Mouse (Mus musculus): Measurements from ENCODE around the gene Myo1e. TPM values are rescaled to one million over a fixed set of nuclear protein-coding genes. Genes with fewer than 3 reads are reported as not detected.
"Not testable (repeated sequence)": the region's sequence is repeated elsewhere in the genome, so short reads cannot be mapped to it uniquely, and the experiment has no call there.

The Myo1e gene
- polyA plus RNA-seq, 2 experiments, result 1.1 to 1.8 TPM

GRCm38 (mm10) chr9:70249881-70250681, 42.9 kb downstream of the Myo1e start:
- Histone ChIP-seq H3K9ac (replicated peaks) (no peak overlapping the region), H3K27ac (no peak overlapping the region), H3K9me3 (ENCODE audit: control insufficient read depth, low read length) (no peaks in the 10 kb centered on the region), H3K36me3 (replicated peaks; ENCODE audit: control insufficient read depth, insufficient read depth, low read depth) (no peaks in the 10 kb centered on the region), H3K4me3 (ENCODE audit: insufficient read depth in 1 of 2, low read depth in 2 of 2, low read length in 2 of 2) (no peak overlapping the region), H3K27me3 (ENCODE audit: control insufficient read depth, insufficient read depth, low read length) (no peaks in the 10 kb centered on the region), H3K4me2 (ENCODE audit: low read depth) (no peak overlapping the region), H3K4me1 (replicated peaks; ENCODE audit: control insufficient read depth in 2 of 2, insufficient read depth in 2 of 2, low read length in 1 of 2) (no peaks in the 10 kb centered on the region)
- ATAC-seq (ENCODE audit: insufficient read depth) (no peak), DNase-seq (ENCODE audit: low read depth in 3 of 3, low spot score in 3 of 3) (no peak)
- TF ChIP-seq EP300 (IDR thresholded peaks at IDR 0.05; ENCODE audit: low read depth) (no peak), CTCF (IDR thresholded peaks at IDR 0.05; ENCODE audit: low read depth) (no peak)
- 38% methylated on average over 12 of the region's 12 CpGs for WGBS (ENCODE audit: insufficient replicate concordance)

- Histone ChIP-seq H3K9ac (replicated peaks) (no peak overlapping the region), H3K4me2 (ENCODE audit: low read depth) (no peak overlapping the region), H3K36me3 (replicated peaks; ENCODE audit: control insufficient read depth, insufficient read depth, low read depth) (no peaks in the 10 kb centered on the region), H3K27ac (no peak overlapping the region), H3K9me3 (ENCODE audit: control insufficient read depth, low read length) (no peaks in the 10 kb centered on the region), H3K4me3 (ENCODE audit: insufficient read depth in 1 of 2, low read depth in 2 of 2, low read length in 2 of 2) (no peak overlapping the region), H3K4me1 (replicated peaks; ENCODE audit: control insufficient read depth in 2 of 2, insufficient read depth in 2 of 2, low read length in 1 of 2) (no peaks in the 10 kb centered on the region), H3K27me3 (ENCODE audit: control insufficient read depth, insufficient read depth, low read length) (no peaks in the 10 kb centered on the region)
- no peak for DNase-seq (ENCODE audit: low read depth in 3 of 3, low spot score in 3 of 3)
- 69% methylated on average over 10 of the region's 10 CpGs for WGBS (ENCODE audit: insufficient replicate concordance)
- no peak for ATAC-seq (ENCODE audit: insufficient read depth)
- no peak for TF ChIP-seq CTCF (IDR thresholded peaks at IDR 0.05; ENCODE audit: low read depth)
- TF ChIP-seq EP300 (IDR thresholded peaks at IDR 0.05; ENCODE audit: low read depth), result no peak
Observed at GRCm38 (mm10) chr9:70251441-70251985, 44.4 kb downstream of the Myo1e start.

- ATAC-seq (ENCODE audit: insufficient read depth), result no peak
- Histone ChIP-seq H3K27me3 (ENCODE audit: control insufficient read depth, insufficient read depth, low read length) (no peaks in the 10 kb centered on the region), H3K4me1 (replicated peaks; ENCODE audit: control insufficient read depth in 2 of 2, insufficient read depth in 2 of 2, low read length in 1 of 2) (peaks cover 0 to 6% of the 10 kb centered on the region in 2 experiments; a peak in 2 of 4 replicates), H3K4me2 (ENCODE audit: low read depth) (no peak overlapping the region), H3K4me3 (ENCODE audit: insufficient read depth in 1 of 2, low read depth in 2 of 2, low read length in 2 of 2) (no peak overlapping the region), H3K9me3 (ENCODE audit: control insufficient read depth, low read length) (no peaks in the 10 kb centered on the region), H3K36me3 (replicated peaks; ENCODE audit: control insufficient read depth, insufficient read depth, low read depth) (no peaks in the 10 kb centered on the region), H3K27ac (no peak overlapping the region), H3K9ac (replicated peaks) (no peak overlapping the region)
- no peak for DNase-seq (ENCODE audit: low read depth in 3 of 3, low spot score in 3 of 3)
- no peak for TF ChIP-seq EP300 (IDR thresholded peaks at IDR 0.05; ENCODE audit: low read depth)
- WGBS (ENCODE audit: insufficient replicate concordance), result 67% methylated on average over 1 of the region's 1 CpGs
Observed at GRCm38 (mm10) chr9:70253016-70253415, 45.9 kb downstream of the Myo1e start.

- Histone ChIP-seq H3K27ac (no peak overlapping the region), H3K4me2 (ENCODE audit: low read depth) (no peak overlapping the region), H3K36me3 (replicated peaks; ENCODE audit: control insufficient read depth, insufficient read depth, low read depth) (no peaks in the 10 kb centered on the region), H3K4me3 (ENCODE audit: insufficient read depth in 1 of 2, low read depth in 2 of 2, low read length in 2 of 2) (no peak overlapping the region), H3K27me3 (ENCODE audit: control insufficient read depth, insufficient read depth, low read length) (no peaks in the 10 kb centered on the region), H3K9me3 (ENCODE audit: control insufficient read depth, low read length) (no peaks in the 10 kb centered on the region), H3K4me1 (replicated peaks; ENCODE audit: control insufficient read depth in 2 of 2, insufficient read depth in 2 of 2, low read length in 1 of 2) (peaks cover 0 to 7% of the 10 kb centered on the region in 2 experiments; a peak in 2 of 4 replicates), H3K9ac (replicated peaks) (no peak overlapping the region)
- DNase-seq (ENCODE audit: low read depth in 3 of 3, low spot score in 3 of 3), result no peak
- ATAC-seq (ENCODE audit: insufficient read depth), result no peak
- 64% methylated on average over 4 of the region's 4 CpGs for WGBS (ENCODE audit: insufficient replicate concordance)
- TF ChIP-seq CTCF (IDR thresholded peaks at IDR 0.05; ENCODE audit: low read depth) (no peak), EP300 (IDR thresholded peaks at IDR 0.05; ENCODE audit: low read depth) (no peak)
Observed at GRCm38 (mm10) chr9:70255005-70255404, 47.9 kb downstream of the Myo1e start.

- not testable (repeated sequence) for H3K27me3 ChIP-seq (ENCODE audit: control insufficient read depth, insufficient read depth, low read length); H3K9ac ChIP-seq (replicated peaks); H3K4me2 ChIP-seq (ENCODE audit: low read depth); ATAC-seq (ENCODE audit: insufficient read depth); H3K36me3 ChIP-seq (replicated peaks; ENCODE audit: control insufficient read depth, insufficient read depth, low read depth); H3K9me3 ChIP-seq (ENCODE audit: control insufficient read depth, low read length); H3K27ac ChIP-seq; DNase-seq (ENCODE audit: low read depth in 3 of 3, low spot score in 3 of 3); H3K4me3 ChIP-seq (ENCODE audit: insufficient read depth in 1 of 2, low read depth in 2 of 2, low read length in 2 of 2); H3K4me1 ChIP-seq (replicated peaks; ENCODE audit: control insufficient read depth in 2 of 2, insufficient read depth in 2 of 2, low read length in 1 of 2)
- 66% methylated on average over 7 of the region's 7 CpGs for WGBS (ENCODE audit: insufficient replicate concordance)
Observed at GRCm38 (mm10) chr9:70256027-70256426, 48.9 kb downstream of the Myo1e start.
